Mouse (Mus musculus): ENCODE measurements at regions not wholly inside any gene's neighbourhood (a gene's known extent, or its start where the extent isn't known, plus 50 kb on each side); places are given as distances from the start of the nearest gene placed in this dataset.

DNA sequence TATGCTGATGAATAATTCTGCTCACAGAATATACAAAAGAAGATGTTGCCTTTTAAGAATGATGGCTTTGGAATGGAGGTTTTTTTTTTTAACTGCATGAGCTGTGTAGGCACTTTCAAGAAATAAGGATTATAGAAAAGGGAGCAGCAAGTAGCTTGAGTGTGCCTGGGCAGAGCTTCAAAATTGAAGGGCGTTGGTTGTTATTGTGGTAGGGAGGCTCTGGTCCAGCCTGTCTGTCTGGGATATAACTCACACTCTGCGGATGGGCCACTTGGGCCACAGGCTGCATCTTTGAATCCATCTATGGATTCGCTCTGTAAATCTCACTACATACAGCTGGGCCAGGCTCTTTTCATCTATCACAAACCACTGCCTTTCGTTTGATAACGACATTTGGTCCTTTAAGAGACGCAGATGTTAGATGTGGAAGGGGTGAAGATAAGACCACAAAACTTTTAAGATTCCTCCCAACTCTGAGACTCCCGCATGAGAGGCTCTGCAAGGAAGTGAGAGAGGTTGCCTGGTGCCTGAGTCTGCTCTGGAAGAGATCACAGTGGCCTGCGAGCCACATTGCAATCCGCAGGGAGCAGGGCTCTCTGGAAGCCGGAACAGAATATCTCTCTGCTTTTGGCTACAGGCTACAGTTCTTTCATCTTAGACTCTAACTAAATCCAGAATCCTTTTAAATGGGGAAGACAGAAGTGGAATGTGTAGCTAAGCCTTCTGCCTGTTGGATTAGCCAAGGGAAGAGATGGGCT, 286.6 kb upstream of the Npvf start:
- TF ChIP-seq CTCF (IDR thresholded peaks at IDR 0.05; ENCODE audit: control insufficient read depth, insufficient read depth, low read length) (no peak), POLR2A (IDR thresholded peaks at IDR 0.05; ENCODE audit: borderline replicate concordance, control insufficient read depth, low read depth, low read length) (no peak)

Measured in bone marrow, adult 2 months (tissue).